Mouse (Mus musculus) limb, embryonic 11.5 days (tissue): Measurements from ENCODE around the gene Hspa4l. TPM values are rescaled to one million over a fixed set of nuclear protein-coding genes. Genes with fewer than 3 reads are reported as not detected.

ENCODE experiments used
- ATAC-seq: fragments of 200-750 bp; cut with Nextera tagmentation; 2 replicates; pipeline ENCODE4 v1.8.0; 2017; ENCODE audit warnings: low read depth; ENCODE audit not compliant: insufficient number of reproducible peaks, low FRiP score, low TSS enrichment
- DNase-seq: peaks from one replicate; pipeline ENCODE4 v3.0.0-alpha.2; 2015; ENCODE audit warnings: low spot score
- H3K27ac ChIP-seq: fragments of 300-500 bp; sonication (generic); replicated peaks from 2 replicates; pipeline ENCODE4 v1.5.1; 2014; ENCODE audit warnings: low read depth, mild to moderate bottlenecking, low read length
- H3K27me3 ChIP-seq: fragments of 300-500 bp; sonication (generic); 2 replicates; pipeline ENCODE4 v1.6.1; 2014; ENCODE audit warnings: mild to moderate bottlenecking, low read length, mixed read lengths; ENCODE audit not compliant: control insufficient read depth, insufficient read depth
- H3K36me3 ChIP-seq: fragments of 300-500 bp; sonication (generic); 2 replicates; pipeline ENCODE4 v1.6.1; 2014; ENCODE audit warnings: mild to moderate bottlenecking, low read length, moderate library complexity, mixed read lengths; ENCODE audit not compliant: control insufficient read depth, insufficient read depth
- H3K4me1 ChIP-seq: fragments of 300-500 bp; sonication (generic); 2 replicates; pipeline ENCODE4 v1.6.1; 2014; ENCODE audit warnings: low read length, mixed read lengths; ENCODE audit not compliant: control insufficient read depth, insufficient read depth
- H3K4me2 ChIP-seq: fragments of 300-500 bp; sonication (generic); 2 replicates; pipeline ENCODE4 v1.6.1; 2014; ENCODE audit warnings: low read depth, mild to moderate bottlenecking, moderate library complexity; ENCODE audit not compliant: severe bottlenecking
- H3K4me3 ChIP-seq: fragments of 300-500 bp; sonication (generic); 2 replicates; pipeline ENCODE4 v1.5.1; 2014; ENCODE audit warnings: low read depth, low read length
- H3K9ac ChIP-seq: fragments of 300-500 bp; sonication (generic); 2 replicates; pipeline ENCODE4 v1.6.1; 2014; ENCODE audit warnings: mild to moderate bottlenecking, low read length
- H3K9me3 ChIP-seq: fragments of 300-500 bp; sonication (generic); 2 replicates; pipeline ENCODE4 v1.6.1; 2016; ENCODE audit warnings: low read length; ENCODE audit not compliant: control insufficient read depth
- WGBS: fragments of 180-500 bp; shearing (Covaris S2); extraction: QIAGEN DNeasy Blood & Tissue Kit; methylation state at CpG from one replicate; pipeline ENCODE4 v1.1.7; 2014; 5-methylcytosine and 5-hydroxymethylcytosine counted together
- polyA plus RNA-seq: library from polyadenylated mRNA; unstranded; fragments of >200 nt; fragmentation: Nextera tagmentation; extraction: Ambion mirVana; gene quantifications from 2 replicates; pipeline ENCODE4 v1.2.1, GENCODE M21; 2014

Gene Hspa4l
- polyA plus RNA-seq = 2.8 and 3.8 TPM in 2 replicates

DNA sequence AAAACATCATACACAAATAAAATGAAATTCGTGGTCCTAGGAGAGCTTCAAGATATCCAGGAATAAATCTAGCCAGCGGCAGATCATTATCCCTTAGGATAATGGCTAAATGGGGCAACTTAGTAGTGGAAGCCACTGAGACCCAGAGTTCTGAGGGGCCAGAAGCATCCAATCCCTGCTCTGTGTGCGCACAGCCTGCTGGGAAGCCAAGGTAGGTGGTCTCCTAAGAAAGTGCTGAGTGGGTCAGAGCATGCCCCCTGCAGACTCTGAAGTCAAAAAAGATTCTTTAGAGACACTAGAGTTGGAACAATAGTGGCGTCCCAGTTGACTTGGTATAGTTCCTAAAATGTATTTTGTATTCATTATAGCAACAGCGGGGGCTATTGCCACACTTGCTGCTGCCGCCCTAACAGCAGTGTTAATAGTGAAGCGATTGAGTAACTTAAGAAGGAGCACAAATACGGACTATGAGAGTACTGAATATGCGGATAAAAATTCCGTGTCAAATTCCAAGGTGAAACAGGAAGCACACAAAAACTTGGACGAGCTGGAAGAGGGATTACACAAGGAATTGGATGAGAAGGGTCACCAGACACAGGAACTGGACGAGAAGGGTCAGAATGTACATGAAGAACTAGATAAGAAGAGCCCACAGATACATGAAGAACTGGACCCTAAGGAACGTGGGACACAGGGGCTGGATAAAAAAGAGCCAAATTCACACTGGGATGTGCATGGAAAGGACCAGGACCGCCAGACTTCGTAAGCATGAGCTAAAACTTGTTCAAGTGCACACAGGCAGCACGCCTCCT lies at the start of gene Hspa4l:
Gene Hspa4l (plus strand): TSS at position 472 of the 812 bp plus-strand sequence.
- WGBS = 27% methylated on average over 16 of the region's 16 CpGs
- 0 out of 2 replicates have a peak within 1 kb of the TSS, but pooled peaks have one; percentile 55 for H3K27ac ChIP-seq

DNA sequence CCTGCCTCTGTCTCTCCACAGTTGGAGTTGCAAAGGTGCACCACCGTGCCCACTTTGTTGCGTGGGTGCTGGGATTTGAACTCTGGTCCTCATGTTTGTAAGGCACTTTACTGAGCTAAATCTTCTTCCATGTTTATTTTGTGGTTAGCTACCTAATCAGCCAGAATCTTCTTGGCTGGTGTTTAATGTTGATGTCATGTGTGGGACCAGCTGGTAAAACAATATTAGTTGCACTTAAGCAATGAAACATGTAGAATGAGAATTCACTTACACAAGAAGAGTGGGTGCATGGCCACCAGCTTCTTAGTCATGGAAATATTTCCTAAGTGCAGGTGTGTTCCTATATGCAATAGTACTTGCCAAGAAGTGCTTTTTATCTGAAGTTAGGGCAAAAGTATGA lies 49.1 kb upstream of the Hspa4l start:
- H3K9ac ChIP-seq = no peak overlapping the region
- H3K4me1 ChIP-seq = no peaks in the 10 kb centered on the region
- H3K4me2 ChIP-seq = no peak overlapping the region
- no peak overlapping the region for H3K4me3 ChIP-seq
- no peaks in the 10 kb centered on the region for H3K36me3 ChIP-seq
- WGBS = 99% methylated on average over 2 of the region's 2 CpGs
- DNase-seq (no peak), ATAC-seq (no peak)
- H3K27ac ChIP-seq = no peak overlapping the region
- H3K27me3 ChIP-seq = no peaks in the 10 kb centered on the region
- no peaks in the 10 kb centered on the region for H3K9me3 ChIP-seq

More for the DNA sequence above, at the start of gene Hspa4l:
- Histone ChIP-seq H3K36me3 (no peaks in the 10 kb centered on the region), H3K4me1 (no peaks in the 10 kb centered on the region), H3K4me2 (peak within 1 kb of the TSS; percentile 93), H3K4me3 (peak within 1 kb of the TSS; percentile 61), H3K9ac (peak within 1 kb of the TSS; percentile 59), H3K27me3 (0 out of 2 replicates have a peak, but pooled peaks cover 3% of the 10 kb centered on the region), H3K9me3 (no peaks in the 10 kb centered on the region)
- ATAC-seq = 0 out of 2 replicates have a peak, but pooled peaks have one; percentile 28
- DNase-seq = peak; percentile 25

DNA sequence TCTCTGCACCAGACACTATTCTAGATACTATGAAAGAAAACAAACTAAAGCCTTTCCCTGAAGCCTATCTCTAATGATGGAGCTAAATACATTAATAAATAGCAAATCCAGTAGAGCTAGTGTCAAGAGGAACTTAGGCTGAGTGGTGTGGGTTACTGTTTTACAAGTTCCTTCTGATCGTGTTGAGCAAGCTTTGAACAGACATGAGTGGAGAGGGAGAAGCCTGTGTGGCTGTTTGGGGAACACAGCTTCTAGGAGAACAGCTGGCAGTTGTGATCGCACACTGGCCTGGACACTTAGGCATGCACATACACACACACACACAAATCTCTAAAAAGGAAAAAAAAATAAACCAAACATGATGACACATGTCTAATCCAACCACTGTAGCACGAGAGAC lies 45.5 kb upstream of the Hspa4l start:
- Histone ChIP-seq H3K9me3 (no peaks in the 10 kb centered on the region), H3K27ac (no peak overlapping the region), H3K4me2 (no peak overlapping the region), H3K9ac (no peak overlapping the region), H3K27me3 (no peaks in the 10 kb centered on the region), H3K4me1 (no peaks in the 10 kb centered on the region), H3K36me3 (no peaks in the 10 kb centered on the region), H3K4me3 (no peak overlapping the region)
- 87% methylated on average over 3 of the region's 3 CpGs for WGBS
- ATAC-seq (no peak), DNase-seq (no peak)

DNA sequence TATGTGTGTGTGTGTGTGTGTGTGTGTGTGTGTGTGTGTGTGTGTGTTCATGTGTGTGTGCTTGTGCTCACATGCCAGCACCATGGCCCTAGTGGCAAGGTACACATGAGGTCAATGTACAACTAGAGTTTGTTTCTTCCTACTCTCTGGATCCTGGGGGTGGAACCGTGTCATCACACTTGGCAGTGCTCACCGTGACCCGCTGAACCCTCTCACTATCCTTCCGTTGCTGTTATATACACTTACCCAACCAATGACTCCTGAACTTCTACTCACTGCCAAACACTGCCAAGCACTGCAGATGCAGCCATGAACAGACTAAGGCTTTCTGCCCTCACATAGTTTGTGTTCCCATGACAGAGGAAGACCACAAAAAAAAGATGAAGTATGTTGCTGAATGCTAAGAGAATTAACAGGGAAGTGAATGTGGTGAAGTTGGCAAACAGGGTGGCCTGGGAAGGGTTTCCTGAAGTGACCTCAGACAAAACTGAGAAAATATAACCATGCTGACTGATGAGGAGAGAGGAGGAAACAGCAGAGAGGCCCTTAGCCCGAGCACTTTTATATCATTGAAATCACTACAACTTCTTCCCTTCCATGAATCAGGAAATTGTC lies 39.4 kb upstream of the Hspa4l start:
- Histone ChIP-seq H3K9ac (no peak overlapping the region), H3K4me3 (no peak overlapping the region), H3K27ac (no peak overlapping the region), H3K27me3 (no peaks in the 10 kb centered on the region), H3K4me2 (no peak overlapping the region), H3K4me1 (no peaks in the 10 kb centered on the region), H3K9me3 (peaks cover 3% of the 10 kb centered on the region; the same call in 1 of the 2 replicates), H3K36me3 (no peaks in the 10 kb centered on the region)
- ATAC-seq = no peak
- DNase-seq = no peak
- WGBS = 90% methylated on average over 5 of the region's 5 CpGs

DNA sequence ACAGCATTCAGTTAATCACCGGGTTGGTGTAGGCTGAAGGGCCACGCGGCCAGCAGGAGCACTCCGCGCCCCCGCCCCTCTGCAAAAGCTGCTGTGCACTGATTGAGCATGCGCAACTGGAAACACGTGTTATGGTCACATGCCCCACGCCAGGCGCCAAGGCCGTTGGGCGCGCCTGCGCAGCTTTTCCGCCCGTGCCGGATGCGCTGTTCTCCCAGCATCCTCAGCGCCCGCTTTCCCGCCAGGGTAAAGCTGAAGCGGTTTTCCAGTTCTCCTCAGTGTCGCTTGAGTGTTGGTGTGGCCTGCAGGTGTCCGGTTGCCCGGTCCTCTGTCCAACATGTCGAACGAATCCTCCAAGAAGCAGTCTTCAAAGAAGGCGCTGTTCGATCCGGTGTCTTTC lies 35.6 kb upstream of the Hspa4l start, which contains the start of gene Slc25a31:
Gene Slc25a31 (plus strand): TSS at position 201 of the 400 bp plus-strand sequence.
- Histone ChIP-seq H3K9me3 (peaks cover 3% of the 10 kb centered on the region; the same call in 1 of the 2 replicates), H3K27ac (no peak within 1 kb of the TSS), H3K4me3 (no peak within 1 kb of the TSS), H3K9ac (no peak within 1 kb of the TSS), H3K4me2 (no peak within 1 kb of the TSS), H3K27me3 (no peaks in the 10 kb centered on the region), H3K36me3 (no peaks in the 10 kb centered on the region), H3K4me1 (no peaks in the 10 kb centered on the region)
- DNase-seq (no peak), ATAC-seq (no peak)
- 89% methylated on average over 30 of the region's 30 CpGs for WGBS

DNA sequence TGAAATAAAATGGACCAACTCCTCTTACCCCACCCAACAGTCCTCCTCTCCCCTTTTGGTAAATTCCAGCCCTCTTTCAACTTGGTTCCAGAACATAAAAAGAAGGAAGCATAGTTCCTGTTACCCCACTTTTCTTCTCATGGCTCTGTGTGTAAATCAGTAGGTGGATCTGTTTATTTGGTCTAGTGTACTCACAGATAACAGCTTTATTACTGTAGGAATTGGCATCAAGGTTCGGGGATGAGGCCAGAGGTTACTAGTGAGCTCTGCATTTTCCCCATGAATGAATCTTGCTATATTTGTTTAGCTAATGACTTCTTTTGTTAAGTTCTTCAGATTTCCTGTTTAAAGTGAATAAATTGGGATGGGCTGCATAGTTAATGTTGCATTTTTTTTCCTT lies 28.2 kb upstream of the Hspa4l start:
- DNase-seq (no peak), ATAC-seq (no peak)
- H3K4me1 ChIP-seq = no peaks in the 10 kb centered on the region
- H3K36me3 ChIP-seq = no peaks in the 10 kb centered on the region
- H3K9me3 ChIP-seq = no peaks in the 10 kb centered on the region
- no peak overlapping the region for H3K9ac ChIP-seq
- WGBS = 39% methylated on average over 1 of the region's 1 CpGs
- no peaks in the 10 kb centered on the region for H3K27me3 ChIP-seq
- no peak overlapping the region for H3K27ac ChIP-seq
- no peak overlapping the region for H3K4me3 ChIP-seq
- no peak overlapping the region for H3K4me2 ChIP-seq

DNA sequence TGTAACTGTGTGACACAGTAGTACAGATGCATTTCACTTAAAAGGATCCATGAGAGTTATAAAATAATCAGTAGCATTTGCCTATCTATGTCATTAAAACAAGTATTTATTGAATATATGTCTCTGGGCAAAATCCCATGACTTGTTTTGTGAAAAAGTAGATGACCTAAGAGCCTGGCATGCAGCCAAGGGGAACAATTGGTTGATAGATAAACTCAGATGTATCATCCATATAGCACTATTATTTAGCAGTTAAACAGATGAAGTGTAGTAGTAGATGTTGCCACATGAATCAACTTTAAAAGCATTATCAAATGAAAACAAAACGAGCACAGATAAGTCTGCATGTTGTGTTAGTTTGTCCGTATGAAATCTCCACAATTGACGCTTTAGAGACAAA lies 25.3 kb upstream of the Hspa4l start:
- Histone ChIP-seq H3K27ac (no peak overlapping the region), H3K9ac (no peak overlapping the region), H3K4me2 (no peak overlapping the region), H3K4me3 (no peak overlapping the region), H3K27me3 (no peaks in the 10 kb centered on the region), H3K9me3 (no peaks in the 10 kb centered on the region), H3K4me1 (no peaks in the 10 kb centered on the region), H3K36me3 (no peaks in the 10 kb centered on the region)
- 86% methylated on average over 3 of the region's 3 CpGs for WGBS
- ATAC-seq (no peak), DNase-seq (no peak)

DNA sequence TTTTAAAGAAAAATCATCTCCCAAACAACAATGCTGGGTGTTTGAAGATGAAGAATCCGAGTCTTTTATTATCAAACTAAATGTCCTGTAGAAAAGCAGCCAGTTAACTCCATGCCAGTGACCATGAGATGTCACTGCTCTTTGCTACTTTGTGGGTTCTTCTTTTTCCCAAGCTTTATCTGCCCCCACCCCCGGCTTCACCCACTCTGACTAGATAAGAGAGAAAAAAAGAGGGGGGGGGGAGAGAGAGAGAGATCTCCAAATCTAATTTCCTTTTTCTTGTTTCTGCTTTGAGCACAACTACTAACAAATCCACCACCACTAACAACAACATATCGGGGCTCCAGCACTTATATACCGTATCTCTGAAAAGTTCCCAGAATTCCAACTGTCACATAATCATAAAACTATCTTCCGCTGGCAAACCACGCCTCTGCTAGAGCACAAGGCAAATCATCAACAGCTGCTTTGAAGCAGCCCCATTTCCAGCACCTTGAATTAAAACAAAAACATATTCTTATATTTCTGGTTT lies 5.8 kb upstream of the Hspa4l start:
- Histone ChIP-seq H3K36me3 (no peaks in the 10 kb centered on the region), H3K4me2 (no peak overlapping the region), H3K27ac (no peak overlapping the region), H3K4me3 (no peak overlapping the region), H3K4me1 (no peaks in the 10 kb centered on the region), H3K9me3 (no peaks in the 10 kb centered on the region), H3K27me3 (no peaks in the 10 kb centered on the region), H3K9ac (no peak overlapping the region)
- ATAC-seq = no peak
- DNase-seq = no peak
- WGBS = 77% methylated on average over 6 of the region's 6 CpGs
